Mouse (Mus musculus): ENCODE results near the gene Gm10256. TPM values are rescaled to one million over a fixed set of nuclear protein-coding genes. Genes with fewer than 3 reads are reported as not detected.
"Not testable (repeated sequence)": the region's sequence is repeated elsewhere in the genome, so short reads cannot be mapped to it uniquely, and the experiment has no call there.

The Gm10256 gene
- not detected in 2 replicates for polyA plus RNA-seq (2012; ENCODE audit: insufficient read depth, insufficient read length, missing spikeins)

DNA sequence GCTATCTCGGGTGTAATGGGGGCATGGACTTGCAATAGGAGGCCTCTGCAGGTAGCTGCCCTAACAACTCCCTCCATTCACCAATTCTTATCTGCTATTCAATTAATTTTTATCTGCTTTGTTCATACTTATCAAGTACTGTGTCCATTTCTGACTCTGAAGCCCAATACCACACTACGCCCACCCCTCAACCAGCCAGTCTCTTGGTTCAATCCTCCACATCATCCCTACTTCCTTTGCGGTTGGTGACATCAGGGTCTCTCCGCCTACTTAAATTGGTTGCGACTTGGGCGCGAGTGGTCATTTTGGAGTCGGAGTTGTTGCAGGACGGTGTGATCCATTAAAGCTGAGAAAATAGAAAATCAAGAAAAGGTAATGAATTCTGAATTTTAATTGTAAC lies at the start of gene Gm10256, which contains the start of gene Rbmy:
Gene Gm10256, plus strand, starts transcription at position 320 of the 400 bp plus-strand sequence.
Gene Rbmy, plus strand, starts transcription at position 301 of the 400 bp plus-strand sequence.
- H3K4me1 ChIP-seq (ENCODE audit: control insufficient read depth, insufficient read depth, low read length); H3K27ac ChIP-seq (ENCODE audit: insufficient read depth, low read depth, low read length); H3K4me3 ChIP-seq (ENCODE audit: insufficient read depth, low read length): not testable (repeated sequence)

DNA sequence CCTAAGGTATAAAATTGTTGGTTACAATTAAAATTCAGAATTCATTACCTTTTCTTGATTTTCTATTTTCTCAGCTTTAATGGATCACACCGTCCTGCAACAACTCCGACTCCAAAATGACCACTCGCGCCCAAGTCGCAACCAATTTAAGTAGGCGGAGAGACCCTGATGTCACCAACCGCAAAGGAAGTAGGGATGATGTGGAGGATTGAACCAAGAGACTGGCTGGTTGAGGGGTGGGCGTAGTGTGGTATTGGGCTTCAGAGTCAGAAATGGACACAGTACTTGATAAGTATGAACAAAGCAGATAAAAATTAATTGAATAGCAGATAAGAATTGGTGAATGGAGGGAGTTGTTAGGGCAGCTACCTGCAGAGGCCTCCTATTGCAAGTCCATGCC lies 34.4 kb upstream of the Gm10256 start, which contains the start of gene Gm4064:
Gene Gm4064, minus strand, starts transcription at position 101 of the 400 bp plus-strand sequence.
- not testable (repeated sequence) for H3K4me1 ChIP-seq (ENCODE audit: control insufficient read depth, insufficient read depth, low read length); H3K27ac ChIP-seq (ENCODE audit: insufficient read depth, low read depth, low read length); H3K4me3 ChIP-seq (ENCODE audit: insufficient read depth, low read length)

DNA sequence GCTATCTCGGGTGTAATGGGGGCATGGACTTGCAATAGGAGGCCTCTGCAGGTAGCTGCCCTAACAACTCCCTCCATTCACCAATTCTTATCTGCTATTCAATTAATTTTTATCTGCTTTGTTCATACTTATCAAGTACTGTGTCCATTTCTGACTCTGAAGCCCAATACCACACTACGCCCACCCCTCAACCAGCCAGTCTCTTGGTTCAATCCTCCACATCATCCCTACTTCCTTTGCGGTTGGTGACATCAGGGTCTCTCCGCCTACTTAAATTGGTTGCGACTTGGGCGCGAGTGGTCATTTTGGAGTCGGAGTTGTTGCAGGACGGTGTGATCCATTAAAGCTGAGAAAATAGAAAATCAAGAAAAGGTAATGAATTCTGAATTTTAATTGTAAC lies 70.2 kb downstream of the Gm10256 start, which contains the start of gene Gm10352:
Gene Gm10352, plus strand, starts transcription at position 301 of the 400 bp plus-strand sequence.
- H3K4me1 ChIP-seq (ENCODE audit: control insufficient read depth, insufficient read depth, low read length); H3K4me3 ChIP-seq (ENCODE audit: insufficient read depth, low read length); H3K27ac ChIP-seq (ENCODE audit: insufficient read depth, low read depth, low read length): not testable (repeated sequence)

Other genes starting within 250 kb of the Gm10256 start
- gene H2al2c, start 231.6 kb upstream of the Gm10256 start, polyA plus RNA-seq (2012; ENCODE audit: insufficient read depth, insufficient read length, missing spikeins): not detected in 2 replicates
- gene Sry, start 167.0 kb upstream of the Gm10256 start, polyA plus RNA-seq (2012; ENCODE audit: insufficient read depth, insufficient read length, missing spikeins): not detected in 2 replicates
- not detected in 2 replicates for gene H2al2b, start 110.0 kb upstream of the Gm10256 start, polyA plus RNA-seq (2012; ENCODE audit: insufficient read depth, insufficient read length, missing spikeins)
- gene Gm4064, start 34.5 kb upstream of the Gm10256 start, polyA plus RNA-seq (2012; ENCODE audit: insufficient read depth, insufficient read length, missing spikeins): not detected in 2 replicates
- not detected in 2 replicates for gene Rbmy, start within 50 bp of the Gm10256 start, polyA plus RNA-seq (2012; ENCODE audit: insufficient read depth, insufficient read length, missing spikeins)
- not detected in 2 replicates for gene Gm10352, start 70.3 kb downstream of the Gm10256 start, polyA plus RNA-seq (2012; ENCODE audit: insufficient read depth, insufficient read length, missing spikeins)
- gene Gm29289, start 101.9 kb downstream of the Gm10256 start, polyA plus RNA-seq (2012; ENCODE audit: insufficient read depth, insufficient read length, missing spikeins): not detected in 2 replicates